Mouse (Mus musculus) lung, adult 2 months (tissue): ENCODE results near the gene Dzip1. TPM values are rescaled to one million over a fixed set of nuclear protein-coding genes. Genes with fewer than 3 reads are reported as not detected.

Experiments
- DNase-seq: peaks from one replicate; pipeline ENCODE4 v3.0.0; 2022
- H3K4me1 ChIP-seq: fragments of 200-500 bp; 2 replicates; pipeline ENCODE4 v1.6.1; 2011; ENCODE audit warnings: low read length; ENCODE audit not compliant: control insufficient read depth, insufficient read depth
- H3K4me3 ChIP-seq: fragments of 200-500 bp; replicated peaks from 2 replicates; pipeline ENCODE3; 2011; ENCODE audit warnings: low read depth, mild to moderate bottlenecking, control low read depth, low read length; ENCODE audit errors: extremely low read depth
- CTCF ChIP-seq: fragments of 200-500 bp; IDR thresholded peaks from 2 replicates; pipeline ENCODE4 v1.5.1; 2011; ENCODE audit warnings: mild to moderate bottlenecking, low read length, control low read depth; ENCODE audit not compliant: insufficient read depth
- POLR2A ChIP-seq: fragments of 200-500 bp; IDR thresholded peaks from 2 replicates; pipeline ENCODE4 v1.6.1; 2011; ENCODE audit warnings: low read depth, mild to moderate bottlenecking, control low read depth, low read length, borderline replicate concordance; ENCODE audit errors: extremely low read depth
- WGBS: fragments of 180-500 bp; shearing (Covaris S2); methylation state at CpG from one replicate; pipeline ENCODE4 v1.1.7; 2018; 5-methylcytosine and 5-hydroxymethylcytosine counted together
- polyA plus RNA-seq: library from polyadenylated mRNA; depleted of rRNA; stranded (reverse); fragments of >200 nt; gene quantifications from 2 replicates; pipeline ENCODE4 v1.2.3, GENCODE M21; 2012

Gene Dzip1
- polyA plus RNA-seq, 1 experiment: 8.3 TPM

GRCm38 (mm10) chr14:118903867-118904562 lies 21.2 kb downstream of the Dzip1 start:
- TF ChIP-seq CTCF (no peak), POLR2A (no peak)
- Histone ChIP-seq H3K4me1 (0 out of 2 replicates have a peak, but pooled peaks cover 2% of the 10 kb centered on the region), H3K4me3 (no peak overlapping the region)
- DNase-seq: no peak
- WGBS: 64% methylated on average over 6 of the region's 6 CpGs

GRCm38 (mm10) chr14:118903397-118903796 lies 21.9 kb downstream of the Dzip1 start:
- Histone ChIP-seq H3K4me1 (0 out of 2 replicates have a peak, but pooled peaks cover 2% of the 10 kb centered on the region), H3K4me3 (no peak overlapping the region)
- WGBS: 83% methylated on average over 3 of the region's 3 CpGs
- TF ChIP-seq POLR2A (no peak), CTCF (no peak)
- no peak for DNase-seq

DNA sequence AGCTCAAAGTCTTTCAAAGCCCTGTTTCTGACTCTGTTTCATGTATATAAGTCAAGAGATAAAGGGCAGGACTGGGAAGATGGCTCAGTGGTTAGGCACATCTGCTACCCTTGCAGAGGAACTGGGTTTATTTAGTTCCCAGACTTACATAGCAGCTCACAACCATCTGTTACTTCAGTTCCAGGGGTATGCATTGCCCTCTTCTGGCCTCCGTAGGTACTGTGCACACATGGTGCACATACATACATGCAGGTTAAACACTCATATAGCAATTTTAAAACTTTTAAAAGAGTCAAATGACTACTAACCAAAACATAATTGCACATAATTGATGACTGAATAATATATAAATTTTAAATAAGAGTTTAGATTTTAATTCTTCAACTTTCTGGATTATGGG lies 24.3 kb downstream of the Dzip1 start:
- WGBS: 100% methylated on average over 1 of the region's 1 CpGs
- no peak for DNase-seq
- 0 out of 2 replicates have a peak, but pooled peaks cover 2% of the 10 kb centered on the region for H3K4me1 ChIP-seq
- H3K4me3 ChIP-seq: no peak overlapping the region
- TF ChIP-seq CTCF: no peak
- TF ChIP-seq POLR2A: no peak

- no peak overlapping the region for H3K4me3 ChIP-seq
- 0 out of 2 replicates have a peak, but pooled peaks cover 2% of the 10 kb centered on the region for H3K4me1 ChIP-seq
- DNase-seq: no peak
- 80% methylated on average over 11 of the region's 11 CpGs for WGBS
- TF ChIP-seq CTCF (peak; percentile 11; the same call in 1 of the 2 replicates), POLR2A (no peak)
These were observed 25.3 kb downstream of the Dzip1 start for GRCm38 (mm10) chr14:118899940-118900339.

- 80% methylated on average over 10 of the region's 10 CpGs for WGBS
- Histone ChIP-seq H3K4me3 (no peak overlapping the region), H3K4me1 (no peaks in the 10 kb centered on the region)
- TF ChIP-seq CTCF: no peak
- DNase-seq: no peak
These were observed 29.6 kb downstream of the Dzip1 start for GRCm38 (mm10) chr14:118895655-118896054.

DNA sequence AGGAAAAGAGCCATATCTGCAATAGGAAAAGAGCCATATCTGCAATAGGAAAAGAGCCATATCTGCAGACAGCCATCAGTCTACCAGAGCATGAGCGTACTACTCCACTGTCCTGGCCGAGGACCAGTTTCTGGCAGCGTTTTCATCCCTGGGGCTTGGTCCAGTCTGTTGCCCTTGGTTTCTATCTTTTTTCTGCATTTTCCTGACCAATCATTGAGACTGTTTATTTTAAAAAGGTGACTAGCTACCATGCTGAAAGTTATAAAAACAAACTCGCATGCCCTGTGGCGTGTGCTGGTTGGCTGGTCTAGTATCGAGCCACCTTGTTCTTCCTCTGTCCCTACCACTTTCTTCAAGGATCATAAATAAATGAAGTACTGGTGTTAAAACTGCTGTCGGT lies 30.0 kb downstream of the Dzip1 start:
- DNase-seq: no peak
- H3K4me1 ChIP-seq: no peaks in the 10 kb centered on the region
- H3K4me3 ChIP-seq: no peak overlapping the region
- TF ChIP-seq POLR2A (no peak), CTCF (no peak)
- WGBS: 79% methylated on average over 7 of the region's 7 CpGs

DNA sequence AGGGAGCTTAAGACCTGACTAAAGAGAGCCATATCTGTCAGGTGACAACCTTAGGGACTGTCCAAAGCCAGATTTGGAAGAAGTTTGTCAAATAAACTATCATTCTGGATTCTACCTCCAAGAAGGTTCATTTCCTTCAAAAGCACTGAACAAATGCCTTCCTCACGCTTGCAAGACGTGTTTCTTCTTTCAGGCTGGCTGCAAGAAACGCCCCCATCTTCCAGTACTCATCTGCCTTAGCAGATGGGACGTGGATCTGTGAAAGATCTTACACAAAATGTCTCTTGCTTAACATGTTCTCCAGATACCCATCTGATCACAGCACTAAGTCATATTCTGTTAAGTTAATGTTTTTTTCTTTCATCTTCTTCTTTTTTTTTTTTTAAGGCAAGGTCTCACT lies 35.2 kb downstream of the Dzip1 start:
- no peak for TF ChIP-seq CTCF
- TF ChIP-seq POLR2A: no peak
- WGBS: 86% methylated on average over 4 of the region's 4 CpGs
- H3K4me1 ChIP-seq: no peaks in the 10 kb centered on the region

GRCm38 (mm10) chr14:118884250-118884556 lies 41.1 kb downstream of the Dzip1 start:
- H3K4me1 ChIP-seq: no peaks in the 10 kb centered on the region
- TF ChIP-seq CTCF (no peak), POLR2A (no peak)
- no peak for DNase-seq
- no peak overlapping the region for H3K4me3 ChIP-seq
- 65% methylated on average over 7 of the region's 7 CpGs for WGBS

More for the DNA sequence above, 35.2 kb downstream of the Dzip1 start:
- no peak overlapping the region for H3K4me3 ChIP-seq
- DNase-seq: no peak

GRCm38 (mm10) chr14:118883344-118884249 lies 41.7 kb downstream of the Dzip1 start:
- H3K4me3 ChIP-seq: no peak overlapping the region
- no peak for TF ChIP-seq POLR2A
- no peak for TF ChIP-seq CTCF
- no peaks in the 10 kb centered on the region for H3K4me1 ChIP-seq
- no peak for DNase-seq
- WGBS: 59% methylated on average over 18 of the region's 18 CpGs
